Mouse (Mus musculus): ENCODE results near the gene Kank1.

Gene Kank1

GRCm38 (mm10) chr19:25372794-25373193, 136.0 kb downstream of the Kank1 start:
- no peak for DNase-seq

- no peak for DNase-seq
Observed at GRCm38 (mm10) chr19:25373594-25373993, 136.8 kb downstream of the Kank1 start.

GRCm38 (mm10) chr19:25374191-25374590, 137.4 kb downstream of the Kank1 start:
- DNase-seq = no peak

GRCm38 (mm10) chr19:25374926-25375325, 138.2 kb downstream of the Kank1 start:
- peak; percentile 24 for DNase-seq

GRCm38 (mm10) chr19:25376871-25377270, 140.1 kb downstream of the Kank1 start:
- no peak for DNase-seq

GRCm38 (mm10) chr19:25380675-25381074, 143.9 kb downstream of the Kank1 start:
- no peak for DNase-seq

- no peak for DNase-seq
Observed at GRCm38 (mm10) chr19:25381972-25382371, 145.2 kb downstream of the Kank1 start.

GRCm38 (mm10) chr19:25382494-25382893, 145.7 kb downstream of the Kank1 start:
- DNase-seq = no peak

- DNase-seq = peak; percentile 55
Observed at GRCm38 (mm10) chr19:25383386-25384146, 146.8 kb downstream of the Kank1 start.

GRCm38 (mm10) chr19:25385981-25386380, 149.2 kb downstream of the Kank1 start:
- DNase-seq = no peak

GRCm38 (mm10) chr19:25386679-25387470, 150.1 kb downstream of the Kank1 start:
- no peak for DNase-seq

- DNase-seq = no peak
Observed at GRCm38 (mm10) chr19:25387902-25388301, 151.1 kb downstream of the Kank1 start.

- DNase-seq = no peak
Observed at GRCm38 (mm10) chr19:25392135-25392534, 155.4 kb downstream of the Kank1 start.

- peak; percentile 44 for DNase-seq
Observed at GRCm38 (mm10) chr19:25395035-25395434, 158.3 kb downstream of the Kank1 start.

- DNase-seq = no peak
Observed at GRCm38 (mm10) chr19:25396709-25397266, 160.0 kb downstream of the Kank1 start.

- peak; percentile 24 for DNase-seq
Observed at GRCm38 (mm10) chr19:25399511-25400211, 162.9 kb downstream of the Kank1 start.

GRCm38 (mm10) chr19:25400212-25400913, 163.6 kb downstream of the Kank1 start:
- DNase-seq = peak; percentile 32

GRCm38 (mm10) chr19:25401521-25401920, 164.7 kb downstream of the Kank1 start:
- DNase-seq = peak; percentile 87

- DNase-seq = no peak
Observed at GRCm38 (mm10) chr19:25404163-25404562, 167.4 kb downstream of the Kank1 start.

GRCm38 (mm10) chr19:25405987-25406386, 169.2 kb downstream of the Kank1 start:
- no peak for DNase-seq

- DNase-seq = peak; percentile 64
Observed at GRCm38 (mm10) chr19:25406481-25407184, 169.9 kb downstream of the Kank1 start.
